Mouse (Mus musculus) megakaryocyte, embryonic 14.5 days (primary cell): ENCODE measurements around the gene Rnf183. TPM values are rescaled to one million over a fixed set of nuclear protein-coding genes. Genes with fewer than 3 reads are reported as not detected.
A peak's percentile ranks its signal among the peaks of the same experiment; 100 is the strongest.

ENCODE experiments used
- H3K27me3 ChIP-seq: replicated peaks from 2 replicates; pipeline ENCODE3; 2012; ENCODE audit warnings: inconsistent platforms
- H3K36me3 ChIP-seq: replicated peaks from 2 replicates; pipeline ENCODE3; 2012; ENCODE audit warnings: low read length, inconsistent platforms, mixed read lengths
- H3K4me1 ChIP-seq: 2 replicates; pipeline ENCODE4 v1.6.1; 2012; ENCODE audit warnings: inconsistent platforms
- H3K4me3 ChIP-seq: replicated peaks from 2 replicates; pipeline ENCODE3; 2012; ENCODE audit warnings: moderate library complexity, mild to moderate bottlenecking, inconsistent platforms
- H3K9me3 ChIP-seq: 2 replicates; pipeline ENCODE4 v1.6.1; 2012; ENCODE audit warnings: inconsistent platforms
- FLI1 ChIP-seq: IDR thresholded peaks from 2 replicates; pipeline ENCODE4 v1.6.1; 2012; ENCODE audit warnings: low read length, inconsistent platforms, mixed read lengths
- GATA1 ChIP-seq: IDR thresholded peaks from 3 replicates; pipeline ENCODE4 v1.6.1; 2012; ENCODE audit warnings: mixed read lengths, low read length, inconsistent platforms, borderline replicate concordance
- polyA plus RNA-seq: library from polyadenylated mRNA; stranded (reverse); fragments of >175 nt; gene quantifications from 2 replicates; pipeline ENCODE4 v1.2.3, GENCODE M21; 2012; ENCODE audit warnings: low replicate concordance; ENCODE audit not compliant: insufficient read depth

The Rnf183 gene
- polyA plus RNA-seq, 1 experiment: 10.5 TPM

DNA sequence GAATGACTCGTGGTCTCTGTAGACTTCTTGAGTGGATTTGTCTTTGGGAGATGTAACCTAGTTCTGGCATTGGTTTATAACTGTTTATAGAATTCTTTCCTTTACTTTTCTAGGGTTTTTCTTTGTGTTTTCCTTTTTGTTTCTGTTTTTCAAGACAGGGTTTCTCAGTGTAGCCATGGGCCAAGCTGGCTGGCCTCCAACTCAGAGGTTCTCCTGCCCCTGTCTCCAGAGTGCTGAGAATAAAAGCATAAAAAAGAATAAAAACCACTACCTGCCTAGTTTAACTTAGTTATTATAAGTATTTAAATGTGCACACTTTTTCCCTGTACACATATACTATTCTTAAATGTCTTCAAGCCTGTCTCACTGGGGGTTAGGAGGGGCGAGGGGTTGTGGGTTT, 24.7 kb downstream of the Rnf183 start:
- no peaks in the 10 kb centered on the region for H3K9me3 ChIP-seq
- no peak for TF ChIP-seq GATA1
- no peak for TF ChIP-seq FLI1
- peak overlapping the region; percentile 95 for H3K4me3 ChIP-seq
- peaks cover 54% of the 10 kb centered on the region for H3K4me1 ChIP-seq
- H3K27me3 ChIP-seq: no peaks in the 10 kb centered on the region
- peaks cover 54% of the 10 kb centered on the region for H3K36me3 ChIP-seq

GRCm38 (mm10) chr4:62409615-62410014, 25.4 kb downstream of the Rnf183 start:
- Histone ChIP-seq H3K4me1 (peaks cover 52% of the 10 kb centered on the region), H3K4me3 (peak overlapping the region; percentile 95)
- TF ChIP-seq FLI1 (no peak), GATA1 (no peak)

GRCm38 (mm10) chr4:62408601-62409282, 26.3 kb downstream of the Rnf183 start, which contains the start of the genes Cdc26 and Prpf4:
Cdc26 (minus strand) TSS chr4:62408642.
Prpf4 (plus strand) TSS chr4:62408797.
- TF ChIP-seq FLI1: 0 out of 2 replicates have a peak, but pooled peaks have one; percentile 56
- TF ChIP-seq GATA1: no peak
- peaks cover 54% of the 10 kb centered on the region for H3K4me1 ChIP-seq
- H3K9me3 ChIP-seq: no peaks in the 10 kb centered on the region
- no peaks in the 10 kb centered on the region for H3K27me3 ChIP-seq
- peak within 1 kb of the TSS; percentile 95 for H3K4me3 ChIP-seq
- H3K36me3 ChIP-seq: peaks cover 53% of the 10 kb centered on the region

More at GRCm38 (mm10) chr4:62409615-62410014, 25.4 kb downstream of the Rnf183 start:
- no peaks in the 10 kb centered on the region for H3K27me3 ChIP-seq
- H3K9me3 ChIP-seq: no peaks in the 10 kb centered on the region
- peaks cover 54% of the 10 kb centered on the region for H3K36me3 ChIP-seq

- Histone ChIP-seq H3K9me3 (no peaks in the 10 kb centered on the region), H3K4me1 (peaks cover 58% of the 10 kb centered on the region), H3K4me3 (peak overlapping the region; percentile 95), H3K27me3 (no peaks in the 10 kb centered on the region), H3K36me3 (peaks cover 53% of the 10 kb centered on the region)
- TF ChIP-seq GATA1: no peak
- TF ChIP-seq FLI1: no peak
Observed at GRCm38 (mm10) chr4:62407730-62408582, 27.1 kb downstream of the Rnf183 start.

- Histone ChIP-seq H3K4me3 (no peak overlapping the region), H3K9me3 (no peaks in the 10 kb centered on the region), H3K36me3 (peaks cover 53% of the 10 kb centered on the region), H3K4me1 (peaks cover 45% of the 10 kb centered on the region), H3K27me3 (no peaks in the 10 kb centered on the region)
- TF ChIP-seq GATA1 (no peak), FLI1 (no peak)
Observed at GRCm38 (mm10) chr4:62406133-62406532, 28.9 kb downstream of the Rnf183 start.

DNA sequence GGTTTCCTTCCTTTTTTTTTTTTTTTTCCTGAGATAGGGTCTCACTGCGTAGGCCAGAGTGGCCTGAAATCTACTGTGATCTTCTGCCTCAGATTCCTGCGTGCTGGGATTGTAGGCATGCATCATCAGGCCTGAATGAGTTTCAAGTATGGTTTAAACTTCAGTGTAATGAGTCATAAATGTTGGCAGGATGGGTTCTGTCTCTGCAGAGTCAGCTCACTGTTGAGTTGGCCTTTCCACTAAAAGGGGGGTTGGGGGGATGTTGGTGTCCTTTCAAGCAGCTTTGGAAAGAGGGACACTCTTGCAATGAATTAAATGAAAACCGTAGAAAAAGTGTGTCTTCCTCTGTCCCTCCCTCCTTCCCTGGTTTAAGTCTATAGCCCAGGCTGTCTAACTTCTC, 36.1 kb downstream of the Rnf183 start:
- no peak overlapping the region for H3K4me3 ChIP-seq
- no peaks in the 10 kb centered on the region for H3K9me3 ChIP-seq
- TF ChIP-seq FLI1 (no peak), GATA1 (no peak)
- H3K27me3 ChIP-seq: no peaks in the 10 kb centered on the region
- peaks cover 87% of the 10 kb centered on the region for H3K36me3 ChIP-seq
- peaks cover 52% of the 10 kb centered on the region for H3K4me1 ChIP-seq

DNA sequence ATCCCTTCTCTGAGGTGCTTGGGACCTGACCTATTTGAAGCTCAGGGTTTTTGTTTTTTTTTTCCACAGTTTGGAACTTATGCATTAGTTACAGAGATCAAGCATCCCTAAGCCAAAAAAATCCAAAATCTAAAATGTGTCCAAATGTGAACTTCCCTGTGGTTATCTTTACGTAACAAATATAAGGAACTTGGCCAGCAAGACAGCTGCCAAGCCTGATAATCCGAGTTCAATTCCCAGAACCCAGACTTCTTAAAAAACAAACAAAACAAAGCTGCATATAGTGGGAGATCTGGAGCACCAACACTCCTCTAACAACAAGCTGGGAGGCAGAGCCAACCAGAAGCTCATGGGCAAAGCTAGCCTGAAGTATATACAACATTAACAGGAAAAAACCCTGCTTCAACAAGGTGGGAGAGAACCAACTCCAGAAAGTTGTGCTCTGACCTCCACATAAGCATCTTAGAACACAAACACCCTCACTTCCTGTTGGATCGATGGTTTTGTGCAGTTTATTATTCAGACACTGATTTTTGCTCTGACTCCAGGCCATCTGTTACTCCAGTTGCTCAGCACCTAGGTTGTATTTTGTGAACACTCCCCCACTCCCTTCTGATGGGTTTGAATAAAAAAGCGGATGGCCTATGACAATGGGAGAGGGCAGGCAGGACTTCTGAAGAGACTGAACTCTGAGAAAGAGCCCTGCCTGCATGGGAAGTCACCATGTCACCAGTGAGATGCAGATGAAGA, 37.3 kb downstream of the Rnf183 start:
- Histone ChIP-seq H3K4me3 (no peak overlapping the region), H3K27me3 (no peaks in the 10 kb centered on the region), H3K9me3 (no peaks in the 10 kb centered on the region), H3K36me3 (peaks cover 85% of the 10 kb centered on the region), H3K4me1 (peaks cover 46% of the 10 kb centered on the region)
- no peak for TF ChIP-seq FLI1
- TF ChIP-seq GATA1: no peak

GRCm38 (mm10) chr4:62395806-62396205, 39.2 kb downstream of the Rnf183 start:
- no peak overlapping the region for H3K4me3 ChIP-seq
- no peak for TF ChIP-seq FLI1
- TF ChIP-seq GATA1: no peak
- no peaks in the 10 kb centered on the region for H3K9me3 ChIP-seq
- H3K36me3 ChIP-seq: peaks cover 85% of the 10 kb centered on the region
- H3K27me3 ChIP-seq: no peaks in the 10 kb centered on the region
- peaks cover 49% of the 10 kb centered on the region for H3K4me1 ChIP-seq

GRCm38 (mm10) chr4:62393459-62393858, 41.6 kb downstream of the Rnf183 start:
- peaks cover 37% of the 10 kb centered on the region for H3K4me1 ChIP-seq
- TF ChIP-seq FLI1 (no peak), GATA1 (no peak)
- no peaks in the 10 kb centered on the region for H3K9me3 ChIP-seq
- no peak overlapping the region for H3K4me3 ChIP-seq
- H3K36me3 ChIP-seq: peaks cover 86% of the 10 kb centered on the region
- H3K27me3 ChIP-seq: no peaks in the 10 kb centered on the region

GRCm38 (mm10) chr4:62391892-62392291, 43.2 kb downstream of the Rnf183 start:
- Histone ChIP-seq H3K27me3 (no peaks in the 10 kb centered on the region), H3K4me3 (no peak overlapping the region), H3K36me3 (peaks cover 86% of the 10 kb centered on the region), H3K9me3 (no peaks in the 10 kb centered on the region), H3K4me1 (peaks cover 22% of the 10 kb centered on the region)
- TF ChIP-seq GATA1 (no peak), FLI1 (no peak)
